Mouse (Mus musculus) liver, embryonic 12.5 days (tissue): ENCODE results near the gene Cars. TPM values are rescaled to one million over a fixed set of nuclear protein-coding genes. Genes with fewer than 3 reads are reported as not detected.
A peak's percentile ranks its signal among the peaks of the same experiment; 100 is the strongest.

Source experiments
- ATAC-seq: fragments of 200-750 bp; cut with Nextera tagmentation; 2 replicates; pipeline ENCODE4 v1.8.0; 2017; ENCODE audit warnings: moderate number of reproducible peaks, mild to moderate bottlenecking, moderate library complexity
- H3K27ac ChIP-seq: fragments of 300-500 bp; sonication (generic); 2 replicates; pipeline ENCODE4 v1.5.1; 2016; ENCODE audit warnings: mild to moderate bottlenecking
- H3K27me3 ChIP-seq: fragments of 300-500 bp; sonication (generic); replicated peaks from 2 replicates; pipeline ENCODE4 v1.6.1; 2016; ENCODE audit warnings: mild to moderate bottlenecking, moderate library complexity
- H3K36me3 ChIP-seq: fragments of 300-500 bp; sonication (generic); 2 replicates; pipeline ENCODE4 v1.6.1; 2016; ENCODE audit warnings: mild to moderate bottlenecking, moderate library complexity
- H3K4me1 ChIP-seq: fragments of 300-500 bp; sonication (generic); 2 replicates; pipeline ENCODE4 v1.6.1; 2016
- H3K4me2 ChIP-seq: fragments of 300-500 bp; sonication (generic); 2 replicates; pipeline ENCODE4 v1.6.1; 2016; ENCODE audit warnings: mild to moderate bottlenecking, moderate library complexity
- H3K4me3 ChIP-seq: fragments of 300-500 bp; sonication (generic); 2 replicates; pipeline ENCODE4 v1.5.1; 2016; ENCODE audit warnings: mild to moderate bottlenecking, moderate library complexity
- H3K9ac ChIP-seq: fragments of 300-500 bp; sonication (generic); 2 replicates; pipeline ENCODE4 v1.6.1; 2016; ENCODE audit warnings: mild to moderate bottlenecking, moderate library complexity
- H3K9me3 ChIP-seq: fragments of 300-500 bp; sonication (generic); replicated peaks from 2 replicates; pipeline ENCODE4 v1.6.1; 2016; ENCODE audit warnings: mild to moderate bottlenecking, moderate library complexity
- WGBS: fragments of 180-500 bp; shearing (Covaris S2); methylation state at CpG from one replicate; pipeline ENCODE4 v1.1.7; 2016; ENCODE audit not compliant: insufficient replicate concordance; 5-methylcytosine and 5-hydroxymethylcytosine counted together
- polyA plus RNA-seq: library from polyadenylated mRNA; unstranded; fragments of >200 nt; fragmentation: Nextera tagmentation; extraction: Ambion mirVana; gene quantifications from 2 replicates; pipeline ENCODE4 v1.2.1, GENCODE M21; 2016

Cars gene
- polyA plus RNA-seq, 1 experiment from 2014 or later, result 83.4 TPM

- no peak overlapping the region for H3K27ac ChIP-seq
- no peak overlapping the region for H3K4me2 ChIP-seq
- H3K9ac ChIP-seq, result no peak overlapping the region
- WGBS, result 88% methylated on average over 5 of the region's 5 CpGs
- H3K4me3 ChIP-seq, result no peak overlapping the region
- ATAC-seq, result no peak
- H3K9me3 ChIP-seq, result no peaks in the 10 kb centered on the region
- H3K4me1 ChIP-seq, result peaks cover 3% of the 10 kb centered on the region; the same call in 1 of the 2 replicates
- H3K27me3 ChIP-seq, result no peaks in the 10 kb centered on the region
- peaks cover 100% of the 10 kb centered on the region for H3K36me3 ChIP-seq
Observed at GRCm38 (mm10) chr7:143583025-143583424, 16.9 kb downstream of the Cars start.

- no peak overlapping the region for H3K9ac ChIP-seq
- H3K4me1 ChIP-seq, result no peaks in the 10 kb centered on the region
- no peaks in the 10 kb centered on the region for H3K9me3 ChIP-seq
- no peak overlapping the region for H3K4me3 ChIP-seq
- H3K27ac ChIP-seq, result no peak overlapping the region
- ATAC-seq, result no peak
- peaks cover 100% of the 10 kb centered on the region for H3K36me3 ChIP-seq
- no peak overlapping the region for H3K4me2 ChIP-seq
- 92% methylated on average over 11 of the region's 11 CpGs for WGBS
- H3K27me3 ChIP-seq, result no peaks in the 10 kb centered on the region
Observed at GRCm38 (mm10) chr7:143575751-143576150, 24.1 kb downstream of the Cars start.

- no peaks in the 10 kb centered on the region for H3K27me3 ChIP-seq
- H3K4me1 ChIP-seq, result peaks cover 34% of the 10 kb centered on the region
- peak overlapping the region; percentile 93 for H3K27ac ChIP-seq
- 23% methylated on average over 3 of the region's 3 CpGs for WGBS
- H3K36me3 ChIP-seq, result peaks cover 100% of the 10 kb centered on the region
- no peaks in the 10 kb centered on the region for H3K9me3 ChIP-seq
- peak overlapping the region; percentile 10; the same call in 1 of the 2 replicates for H3K4me3 ChIP-seq
- peak overlapping the region; percentile 61 for H3K4me2 ChIP-seq
- peak; percentile 97 for ATAC-seq
- peak overlapping the region; percentile 52 for H3K9ac ChIP-seq
Observed at GRCm38 (mm10) chr7:143565648-143566039, 34.2 kb downstream of the Cars start.

- H3K4me2 ChIP-seq, result peak overlapping the region; percentile 61
- no peaks in the 10 kb centered on the region for H3K27me3 ChIP-seq
- peaks cover 34% of the 10 kb centered on the region for H3K4me1 ChIP-seq
- ATAC-seq, result no peak
- H3K9ac ChIP-seq, result peak overlapping the region; percentile 20; the same call in 1 of the 2 replicates
- H3K4me3 ChIP-seq, result no peak overlapping the region
- H3K9me3 ChIP-seq, result no peaks in the 10 kb centered on the region
- peaks cover 100% of the 10 kb centered on the region for H3K36me3 ChIP-seq
- H3K27ac ChIP-seq, result peak overlapping the region; percentile 93
- 44% methylated on average over 6 of the region's 6 CpGs for WGBS
Observed at GRCm38 (mm10) chr7:143565015-143565647, 34.8 kb downstream of the Cars start.

- 84% methylated on average over 5 of the region's 5 CpGs for WGBS
- Histone ChIP-seq H3K4me1 (peaks cover 34% of the 10 kb centered on the region), H3K27me3 (no peaks in the 10 kb centered on the region), H3K9me3 (no peaks in the 10 kb centered on the region), H3K27ac (no peak overlapping the region), H3K9ac (no peak overlapping the region), H3K4me2 (no peak overlapping the region), H3K36me3 (peaks cover 100% of the 10 kb centered on the region), H3K4me3 (no peak overlapping the region)
- no peak for ATAC-seq
Observed at GRCm38 (mm10) chr7:143563787-143564186, 36.1 kb downstream of the Cars start.

- no peak overlapping the region for H3K4me2 ChIP-seq
- H3K9ac ChIP-seq, result no peak overlapping the region
- no peaks in the 10 kb centered on the region for H3K4me1 ChIP-seq
- 88% methylated on average over 7 of the region's 7 CpGs for WGBS
- no peaks in the 10 kb centered on the region for H3K27me3 ChIP-seq
- peaks cover 95% of the 10 kb centered on the region for H3K36me3 ChIP-seq
- no peaks in the 10 kb centered on the region for H3K9me3 ChIP-seq
- no peak overlapping the region for H3K4me3 ChIP-seq
- ATAC-seq, result no peak
- H3K27ac ChIP-seq, result no peak overlapping the region
Observed at GRCm38 (mm10) chr7:143557616-143558015, 42.3 kb downstream of the Cars start.

- Histone ChIP-seq H3K4me2 (no peak overlapping the region), H3K36me3 (peaks cover 90% of the 10 kb centered on the region)
Observed at GRCm38 (mm10) chr7:143556964-143557610, 42.8 kb downstream of the Cars start.

GRCm38 (mm10) chr7:143549588-143550220 lies 50.2 kb downstream of the Cars start:
- 10% methylated on average over 2 of the region's 2 CpGs for whole genome bisulfite sequencing
- H3K4me3 ChIP-seq, result peak overlapping the region; percentile 84
- H3K36me3 ChIP-seq, result peaks cover 36% of the 10 kb centered on the region
- peak overlapping the region; percentile 76 for H3K9ac ChIP-seq
- no peaks in the 10 kb centered on the region for H3K9me3 ChIP-seq
- H3K27ac ChIP-seq, result peak overlapping the region; percentile 93
- peaks cover 46% of the 10 kb centered on the region for H3K4me1 ChIP-seq
- 0 out of 2 replicates have a peak, but pooled peaks have one; percentile 1 for ATAC-seq
- H3K4me2 ChIP-seq, result peak overlapping the region; percentile 92
- H3K27me3 ChIP-seq, result no peaks in the 10 kb centered on the region

More at GRCm38 (mm10) chr7:143556964-143557610, 42.8 kb downstream of the Cars start:
- ATAC-seq, result peak; percentile 30; the same call in 1 of the 2 replicates
- H3K4me3 ChIP-seq, result no peak overlapping the region
- no peaks in the 10 kb centered on the region for H3K27me3 ChIP-seq
- no peak overlapping the region for H3K9ac ChIP-seq
- H3K27ac ChIP-seq, result no peak overlapping the region
- no peaks in the 10 kb centered on the region for H3K9me3 ChIP-seq
- 74% methylated on average over 8 of the region's 8 CpGs for WGBS
- no peaks in the 10 kb centered on the region for H3K4me1 ChIP-seq

GRCm38 (mm10) chr7:143548976-143549457 lies 50.9 kb downstream of the Cars start, which contains the start of gene Nap1l4:
Gene Nap1l4, minus strand, starts transcription at chr7:143549106.
- Histone ChIP-seq H3K4me2 (peak within 1 kb of the TSS; percentile 92), H3K4me3 (peak within 1 kb of the TSS; percentile 84), H3K4me1 (peaks cover 47% of the 10 kb centered on the region), H3K27me3 (no peaks in the 10 kb centered on the region), H3K36me3 (peaks cover 33% of the 10 kb centered on the region), H3K27ac (peak within 1 kb of the TSS; percentile 93), H3K9ac (peak within 1 kb of the TSS; percentile 90), H3K9me3 (no peaks in the 10 kb centered on the region)
- WGBS, result under 1% methylated on average over 43 of the region's 43 CpGs
- ATAC-seq, result peak; percentile 97

- H3K9ac ChIP-seq, result peak overlapping the region; percentile 90
- peak; percentile 81 for ATAC-seq
- H3K4me2 ChIP-seq, result peak overlapping the region; percentile 92
- under 1% methylated on average over 63 of the region's 63 CpGs for WGBS
- H3K27me3 ChIP-seq, result no peaks in the 10 kb centered on the region
- peak overlapping the region; percentile 93 for H3K27ac ChIP-seq
- no peaks in the 10 kb centered on the region for H3K9me3 ChIP-seq
- H3K36me3 ChIP-seq, result peaks cover 32% of the 10 kb centered on the region
- peaks cover 54% of the 10 kb centered on the region for H3K4me1 ChIP-seq
- peak overlapping the region; percentile 84 for H3K4me3 ChIP-seq
Observed at GRCm38 (mm10) chr7:143548231-143548961, 51.5 kb downstream of the Cars start.

- Histone ChIP-seq H3K4me2 (peak overlapping the region; percentile 92), H3K27me3 (no peaks in the 10 kb centered on the region), H3K36me3 (peaks cover 37% of the 10 kb centered on the region), H3K4me3 (no peak overlapping the region), H3K27ac (peak overlapping the region; percentile 2; the same call in 1 of the 2 replicates), H3K4me1 (peaks cover 68% of the 10 kb centered on the region), H3K9me3 (no peaks in the 10 kb centered on the region), H3K9ac (peak overlapping the region; percentile 39)
- WGBS, result 46% methylated on average over 2 of the region's 2 CpGs
- ATAC-seq, result no peak
Observed at GRCm38 (mm10) chr7:143546554-143546953, 53.3 kb downstream of the Cars start.
